8 mouse cellular contexts compared by ENCODE assay signal in genomic region chr13:6648669-6649233, GRCm38 (mm10). TPM values are rescaled to one million over a fixed set of nuclear protein-coding genes. Genes with fewer than 3 reads are reported as not detected.
DNase-seq lines count a peak whose midpoint lies in the region; ATAC-seq and TF ChIP-seq lines count a peak whose summit lies in the region.

Pfkp (minus strand) TSS chr13:6648777.

- intact Hi-C loops in heart, postnatal 14 days (cut with DNase I), result no loop called here

- H3K27ac ChIP-seq in forebrain, embryonic 14.5 days (ENCODE audit: low read depth, low read length), result peak within 1 kb of the TSS; percentile 28; the same call in 1 of the 2 replicates
- peak within 1 kb of the TSS; percentile 83 for H3K27ac ChIP-seq in neural tube, embryonic 15.5 days (replicated peaks)

- 1% methylated on average over 34 of the region's 34 CpGs for WGBS in forebrain, embryonic 14.5 days
- under 1% methylated on average over 34 of the region's 34 CpGs for WGBS in neural tube, embryonic 15.5 days

- peak within 1 kb of the TSS; percentile 96 for H3K4me3 ChIP-seq in E14TG2a.4 (replicated peaks; ENCODE audit: low read length)
- peak within 1 kb of the TSS; percentile 41 for H3K4me3 ChIP-seq in forebrain, embryonic 14.5 days (ENCODE audit: low read depth, low read length)
- peak within 1 kb of the TSS; percentile 82 for H3K4me3 ChIP-seq in neural tube, embryonic 15.5 days (replicated peaks)

- H3K4me2 ChIP-seq in forebrain, embryonic 14.5 days (ENCODE audit: low read length), result peak within 1 kb of the TSS; percentile 74
- peak within 1 kb of the TSS; percentile 99 for H3K4me2 ChIP-seq in neural tube, embryonic 15.5 days

- H3K4me1 ChIP-seq in E14TG2a.4 (replicated peaks; ENCODE audit: low read depth, low read length), result peaks cover 42% of the 10 kb centered on the region
- H3K4me1 ChIP-seq in forebrain, embryonic 14.5 days (ENCODE audit: control insufficient read depth, insufficient read depth, low read length), result 0 out of 2 replicates have a peak, but pooled peaks cover 9% of the 10 kb centered on the region
- peaks cover 22% of the 10 kb centered on the region for H3K4me1 ChIP-seq in neural tube, embryonic 15.5 days

- H3K36me3 ChIP-seq in E14TG2a.4 (ENCODE audit: insufficient read depth, low read length), result peaks cover 30% of the 10 kb centered on the region
- H3K36me3 ChIP-seq in forebrain, embryonic 14.5 days (ENCODE audit: control insufficient read depth, insufficient read depth, low read length), result no peaks in the 10 kb centered on the region
- no peaks in the 10 kb centered on the region for H3K36me3 ChIP-seq in neural tube, embryonic 15.5 days

- peak; percentile 93 for DNase-seq in forebrain, embryonic 14.5 days (ENCODE audit: low spot score)
- DNase-seq in heart, postnatal 14 days, result peak; percentile 94 to 95
- peak; percentile 94 for DNase-seq in layer of hippocampus, adult 11-12 months (ENCODE audit: low spot score)
- DNase-seq in lung, adult 18-20 months, result peak; percentile 91 to 92
- peak; percentile 72 for DNase-seq in testis, postnatal 14 days (ENCODE audit: low spot score)

- peak; percentile 83 for ATAC-seq in cerebellum, adult (ENCODE audit: insufficient number of reproducible peaks, low FRiP score, low TSS enrichment)
- peak; percentile 96 for ATAC-seq in forebrain, embryonic 14.5 days
- peak; percentile 94 for ATAC-seq in neural tube, embryonic 15.5 days (ENCODE audit: low FRiP score)

- no peak for TF ChIP-seq CTCF in E14TG2a.4 (conservative IDR thresholded peaks at IDR 0.05; ENCODE audit: low read length)

- H3K9ac ChIP-seq in forebrain, embryonic 14.5 days (ENCODE audit: low read length), result peak within 1 kb of the TSS; percentile 64
- H3K9ac ChIP-seq in neural tube, embryonic 15.5 days (replicated peaks), result peak within 1 kb of the TSS; percentile 89

- no peaks in the 10 kb centered on the region for H3K27me3 ChIP-seq in E14TG2a.4 (ENCODE audit: insufficient read depth, low read length)
- no peaks in the 10 kb centered on the region for H3K27me3 ChIP-seq in forebrain, embryonic 14.5 days (replicated peaks; ENCODE audit: control insufficient read depth, insufficient read depth, low read length)
- H3K27me3 ChIP-seq in neural tube, embryonic 15.5 days (replicated peaks), result no peaks in the 10 kb centered on the region

- peaks cover 16% of the 10 kb centered on the region; the same call in 1 of the 2 replicates for H3K9me3 ChIP-seq in E14TG2a.4 (ENCODE audit: low read length)
- no peaks in the 10 kb centered on the region for H3K9me3 ChIP-seq in forebrain, embryonic 14.5 days (replicated peaks; ENCODE audit: control insufficient read depth, low read length)
- H3K9me3 ChIP-seq in neural tube, embryonic 15.5 days (replicated peaks), result no peaks in the 10 kb centered on the region

RNA-seq across cellular contexts. Expression of gene Pfkp, which starts in this region (rescaled TPM):
- 66.2 and 114 TPM in 2 replicates for polyA plus RNA-seq in forebrain, embryonic 14.5 days (2014; fragmentation: Nextera tagmentation; extraction: Ambion mirVana)
- total RNA-seq in heart, postnatal 14 days (2021), result 10 to 100 TPM; 72.9 to 74.6 TPM
- 441 and 554 TPM in 2 replicates for polyA plus RNA-seq in neural tube, embryonic 15.5 days (2015; fragmentation: Nextera tagmentation; extraction: Ambion mirVana)

Comparison
In these comparisons a context has a peak if more than half of its experiments do, and no peak if none do; other contexts are left out.
1. Peak in every context shown above with its lines: DNase-seq, ATAC-seq, H3K4me3 ChIP-seq and H3K27ac ChIP-seq.
2. H3K4me3 ChIP-seq: peak in every context shown above with its lines; median percentile 96 in E14TG2a.4; 82 in neural tube, embryonic 15.5 days; 41 in forebrain, embryonic 14.5 days.